Mouse (Mus musculus) spleen, adult 2 months (tissue): Measurements from ENCODE around the gene Pgam1. TPM values are rescaled to one million over a fixed set of nuclear protein-coding genes. Genes with fewer than 3 reads are reported as not detected.

Experiments used
- DNase-seq, 2 experiments: peaks; one replicate each; pipeline versions ENCODE4 v3.0.0 to v3.0.0-alpha.2; 2012 to 2021; ENCODE audit warnings: low spot score in 2 of 2, low read depth in 1 of 2
- H3K27ac ChIP-seq: fragments of 200-500 bp; 2 replicates; pipeline ENCODE4 v1.5.1; 2012; ENCODE audit warnings: low read length, inconsistent platforms; ENCODE audit not compliant: insufficient read depth
- H3K27me3 ChIP-seq: fragments of 200-500 bp; 2 replicates; pipeline ENCODE4 v1.6.1; 2012; ENCODE audit warnings: mild to moderate bottlenecking, moderate library complexity, low read length, inconsistent platforms; ENCODE audit not compliant: control insufficient read depth, insufficient read depth
- H3K36me3 ChIP-seq: fragments of 200-500 bp; 2 replicates; pipeline ENCODE4 v1.6.1; 2012; ENCODE audit warnings: mild to moderate bottlenecking, low read length, inconsistent platforms; ENCODE audit not compliant: control insufficient read depth, insufficient read depth
- H3K4me1 ChIP-seq: fragments of 200-500 bp; 2 replicates; pipeline ENCODE4 v1.6.1; 2011; ENCODE audit warnings: inconsistent platforms; ENCODE audit not compliant: control insufficient read depth, insufficient read depth, insufficient read length
- H3K4me3 ChIP-seq: fragments of 200-500 bp; 2 replicates; pipeline ENCODE4 v1.5.1; 2011; ENCODE audit warnings: mild to moderate bottlenecking, inconsistent platforms; ENCODE audit not compliant: insufficient read depth, insufficient read length; ENCODE audit errors: extremely low read depth
- CTCF ChIP-seq: fragments of 200-500 bp; IDR thresholded peaks from 2 replicates; pipeline ENCODE4 v1.5.1; 2011; ENCODE audit warnings: mild to moderate bottlenecking, inconsistent platforms; ENCODE audit not compliant: insufficient read depth, insufficient read length, insufficient replicate concordance; ENCODE audit errors: extremely low read depth
- POLR2A ChIP-seq: fragments of 200-500 bp; IDR thresholded peaks from 2 replicates; pipeline ENCODE4 v1.6.1; 2011; ENCODE audit warnings: low read depth, low read length, inconsistent platforms
- WGBS: fragments of 180-500 bp; shearing (Covaris S2); methylation state at CpG from one replicate; pipeline ENCODE4 v1.1.7; 2018; 5-methylcytosine and 5-hydroxymethylcytosine counted together
- polyA plus RNA-seq: library from polyadenylated mRNA; depleted of rRNA; stranded (reverse); fragments of >200 nt; gene quantifications from 2 replicates; pipeline ENCODE4 v1.2.3, GENCODE M21; 2012; rRNA removed

Gene Pgam1
- polyA plus RNA-seq, 1 experiment = 62.8 TPM

DNA sequence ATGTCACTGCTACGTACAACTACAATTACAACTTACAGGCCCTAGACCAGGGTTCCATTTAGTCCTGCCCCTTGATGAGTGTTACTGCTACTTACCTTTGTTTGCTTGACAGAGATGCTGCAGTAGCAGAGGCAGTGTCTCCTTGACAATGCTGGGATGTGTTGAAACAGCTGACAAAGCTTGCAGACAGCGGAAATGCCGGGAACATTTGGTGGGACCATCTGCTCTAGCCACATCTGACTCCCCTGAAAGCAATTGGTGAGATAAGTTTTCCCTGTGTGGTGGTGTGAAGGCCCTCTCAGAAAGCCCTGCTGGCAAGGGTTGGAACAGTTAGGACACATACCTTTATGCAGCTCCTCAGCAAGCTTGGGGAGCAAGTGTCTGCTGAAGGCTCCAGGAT lies 41.9 kb downstream of the Pgam1 start:
- whole genome bisulfite sequencing = 94% methylated on average over 3 of the region's 3 CpGs
- Histone ChIP-seq H3K27ac (no peak overlapping the region), H3K4me1 (no peaks in the 10 kb centered on the region), H3K36me3 (peaks cover 48% of the 10 kb centered on the region), H3K4me3 (no peak overlapping the region), H3K27me3 (no peaks in the 10 kb centered on the region)
- no peak for DNase-seq
- TF ChIP-seq POLR2A (no peak), CTCF (no peak)

Other genes with a start within 250 kb of the Pgam1 start
- 0.66 and 0.78 TPM in 2 replicates for gene Slit1, start 168.3 kb upstream of the Pgam1 start, polyA plus RNA-seq
- 4.8 and 8.5 TPM in 2 replicates for gene Arhgap19, start 109.9 kb upstream of the Pgam1 start, polyA plus RNA-seq
- 7.6 and 12.7 TPM in 2 replicates for gene Frat1, start 82.0 kb upstream of the Pgam1 start, polyA plus RNA-seq
- gene Frat2, start 63.8 kb upstream of the Pgam1 start, polyA plus RNA-seq = 7.6 and 14.4 TPM in 2 replicates
- 7.0 and 9.2 TPM in 2 replicates for gene Rrp12, start 15.8 kb upstream of the Pgam1 start, polyA plus RNA-seq
- gene Exosc1, start 21.5 kb downstream of the Pgam1 start, polyA plus RNA-seq = 10.5 and 11.0 TPM in 2 replicates
- gene Zdhhc16, start 21.6 kb downstream of the Pgam1 start, polyA plus RNA-seq = 68.0 and 74.0 TPM in 2 replicates
- gene Mms19, start 69.2 kb downstream of the Pgam1 start, polyA plus RNA-seq = 64.6 and 68.5 TPM in 2 replicates
- gene Ubtd1, start 69.8 kb downstream of the Pgam1 start, polyA plus RNA-seq = 18.6 and 19.3 TPM in 2 replicates
- 6.3 and 6.8 TPM in 2 replicates for gene Ankrd2, start 124.1 kb downstream of the Pgam1 start, polyA plus RNA-seq
- gene Hoga1, start 133.7 kb downstream of the Pgam1 start, polyA plus RNA-seq = 1.6 and 2.0 TPM in 2 replicates
- 0.08 and 0.11 TPM in 2 replicates for gene 4933411K16Rik, start 140.3 kb downstream of the Pgam1 start, polyA plus RNA-seq
- 1.0 and 1.2 TPM in 2 replicates for gene Morn4, start 174.4 kb downstream of the Pgam1 start, polyA plus RNA-seq
- 22.3 and 25.1 TPM in 2 replicates for gene Pi4k2a, start 178.5 kb downstream of the Pgam1 start, polyA plus RNA-seq
- gene Avpi1, start 217.1 kb downstream of the Pgam1 start, polyA plus RNA-seq = 13.4 and 18.2 TPM in 2 replicates
- 52.6 and 76.5 TPM in 2 replicates for gene Marveld1, start 235.5 kb downstream of the Pgam1 start, polyA plus RNA-seq